Comparison of ENCODE assay signal across 25 mouse cellular contexts in genomic region chr5:140173181-140173580, GRCm38 (mm10).
"Had no signal": no experiment of that assay in that cellular context is flagged by ENCODE, and none has a peak within 500 bp of the region (broad histone marks: within the 10 kb centered on the region; RNA-seq: fewer than 3 reads in every experiment).

No protein-coding gene starts in this region.

- H3K36me3 ChIP-seq: heart, embryonic 13.5 days; heart, embryonic 15.5 days; hindbrain, embryonic 13.5 days; hindbrain, embryonic 15.5 days; limb, embryonic 10.5 days; limb, embryonic 12.5 days had no signal

- H3K27ac ChIP-seq: gastrocnemius, adult 2 months; heart, adult 2 months; heart, embryonic 13.5 days; heart, embryonic 15.5 days; hindbrain, embryonic 15.5 days; hindbrain, postnatal 0 days; layer of hippocampus, adult 2 months; left cerebral cortex, adult 2 months; limb, embryonic 10.5 days; limb, embryonic 12.5 days; liver, embryonic 14.5 days had no signal

- ATAC-seq: hindbrain, postnatal 0 days; intestine, embryonic 16.5 days had no signal

- H3K9me3 ChIP-seq: heart, embryonic 13.5 days; heart, embryonic 15.5 days; hindbrain, embryonic 13.5 days; hindbrain, embryonic 15.5 days; limb, embryonic 10.5 days; limb, embryonic 12.5 days had no signal

- H3K27me3 ChIP-seq: heart, embryonic 13.5 days; heart, embryonic 15.5 days; hindbrain, embryonic 13.5 days; hindbrain, embryonic 15.5 days; limb, embryonic 12.5 days had no signal

- H3K9ac ChIP-seq: heart, embryonic 13.5 days; heart, embryonic 15.5 days; hindbrain, embryonic 13.5 days; hindbrain, embryonic 15.5 days; limb, embryonic 12.5 days; liver, embryonic 14.5 days had no signal

- H3K4me3 ChIP-seq: gastrocnemius, adult 2 months; heart, adult 2 months; heart, embryonic 13.5 days; heart, embryonic 15.5 days; hindbrain, embryonic 13.5 days; hindbrain, embryonic 15.5 days; layer of hippocampus, adult 2 months; left cerebral cortex, adult 2 months; limb, embryonic 10.5 days; limb, embryonic 12.5 days had no signal

- DNase-seq: gastrocnemius, adult 2 months; gastrocnemius, postnatal 10 days; gastrocnemius, postnatal 25 days; heart, adult 11 months; heart, adult 2 months; heart, postnatal 14 days; heart, postnatal 36 days; kidney, adult 11 months; kidney, adult 8-10 months; kidney, postnatal 10 days; kidney, postnatal 25 days; kidney, postnatal 4 days had no signal

- H3K4me2 ChIP-seq: heart, embryonic 11.5 days; heart, embryonic 13.5 days; heart, embryonic 15.5 days; hindbrain, embryonic 13.5 days; hindbrain, embryonic 15.5 days; limb, embryonic 12.5 days; liver, embryonic 11.5 days had no signal
